Comparison of ENCODE assay signal across 9 mouse cellular contexts in genomic region chr9:15044391-15045083, GRCm38 (mm10). TPM values are rescaled to one million over a fixed set of nuclear protein-coding genes. Genes with fewer than 3 reads are reported as not detected.
DNase-seq lines count a peak whose midpoint lies in the region; ATAC-seq and TF ChIP-seq lines count a peak whose summit lies in the region.
"Had no signal": no experiment of that assay in that cellular context is flagged by ENCODE, and none has a peak within 500 bp of the region (broad histone marks: within the 10 kb centered on the region; RNA-seq: fewer than 3 reads in every experiment).

No protein-coding gene starts in this region.

- H3K4me2 ChIP-seq in midbrain, embryonic 15.5 days, result peak overlapping the region; percentile 57

- peak; percentile 57 for ATAC-seq in midbrain, embryonic 15.5 days (replicated peaks)

- peak overlapping the region; percentile 97 for H3K9ac ChIP-seq in midbrain, embryonic 15.5 days

- no peak for TF ChIP-seq POLR2A in testis, adult 2 months (IDR thresholded peaks at IDR 0.05; ENCODE audit: control insufficient read depth, low read depth, low read length)

- H3K36me3 ChIP-seq in testis, adult 2 months (ENCODE audit: control insufficient read depth, insufficient read depth, low read length), result no peaks in the 10 kb centered on the region
- no peaks in the 10 kb centered on the region; the same call in 1 of the 2 replicates for H3K36me3 ChIP-seq in midbrain, embryonic 15.5 days (replicated peaks)
- H3K36me3 ChIP-seq: G1E had no signal

- H3K9me3 ChIP-seq in midbrain, embryonic 15.5 days, result no peaks in the 10 kb centered on the region
- H3K9me3 ChIP-seq: G1E had no signal

- TF ChIP-seq CTCF in testis, adult 2 months (IDR thresholded peaks at IDR 0.05; ENCODE audit: control insufficient read depth, insufficient read depth, insufficient replicate concordance, low read depth, low read length), result no peak

- peak; percentile 12 for DNase-seq in gastrocnemius, adult 18-20 months (ENCODE audit: low spot score)
- no peak for DNase-seq in gastrocnemius, postnatal 36 days
- no peak for DNase-seq in testis, postnatal 10 days (ENCODE audit: low spot score)
- peak; percentile 30 for DNase-seq in hindlimb bud, embryonic 11.5 days (ENCODE audit: extremely low spot score, low read depth, low spot score)
- no peak for DNase-seq in urinary bladder, postnatal 14 days (ENCODE audit: low spot score)
- no peak for DNase-seq in gastrocnemius, postnatal 10 days

- no peak overlapping the region for H3K27ac ChIP-seq in testis, adult 2 months (ENCODE audit: control insufficient read depth, insufficient read depth, low read depth, low read length)
- H3K27ac ChIP-seq in midbrain, embryonic 15.5 days, result peak overlapping the region; percentile 97

- peaks cover 10% of the 10 kb centered on the region for H3K4me1 ChIP-seq in testis, adult 2 months (ENCODE audit: control insufficient read depth, insufficient read depth, low read length)
- peaks cover 41% of the 10 kb centered on the region for H3K4me1 ChIP-seq in midbrain, embryonic 15.5 days

- H3K27me3 ChIP-seq in testis, adult 2 months (ENCODE audit: control insufficient read depth, insufficient read depth, low read length), result no peaks in the 10 kb centered on the region
- H3K27me3 ChIP-seq in midbrain, embryonic 15.5 days (replicated peaks), result no peaks in the 10 kb centered on the region

- WGBS in midbrain, embryonic 15.5 days, result under 1% methylated on average over 28 of the region's 28 CpGs

- H3K4me3 ChIP-seq in testis, adult 2 months (ENCODE audit: control insufficient read depth, low read depth, low read length), result peak overlapping the region; percentile 73
- peak overlapping the region; percentile 94 for H3K4me3 ChIP-seq in midbrain, embryonic 15.5 days

- intact Hi-C loops in gastrocnemius, postnatal 36 days (cut with DNase I), result loop anchor here (5.0 kb wide), 1 partner anchor 63 kb away; no protein-coding TSS in a partner anchor

RNA-seq across cellular contexts. Expression of gene Panx1, which starts 0.7 kb away (rescaled TPM):
- total RNA-seq in gastrocnemius, adult 18-20 months (2021), result 10 to 100 TPM; 32.0 to 39.1 TPM
- 10 to 100 TPM; 31.2 to 39.3 TPM for total RNA-seq in gastrocnemius, postnatal 36 days (2021)
- 2.4 and 2.5 TPM in 2 replicates for polyA plus RNA-seq in testis, adult 2 months (2012; rRNA removed)
- 207 and 233 TPM in 2 replicates for polyA plus RNA-seq in midbrain, embryonic 15.5 days (2015; fragmentation: Nextera tagmentation; extraction: Ambion mirVana)
- total RNA-seq in gastrocnemius, postnatal 10 days (2021), result 10 to 100 TPM; 28.9 to 40.4 TPM
- polyA plus RNA-seq: G1E had no signal

Comparison
In these comparisons a context has a peak if more than half of its experiments do, and no peak if none do; other contexts are left out.
1. DNase-seq: peak in gastrocnemius, adult 18-20 months (single experiment) and hindlimb bud, embryonic 11.5 days (single experiment); none in gastrocnemius, postnatal 36 days (0 of 2), testis, postnatal 10 days (single experiment), urinary bladder, postnatal 14 days (single experiment) and gastrocnemius, postnatal 10 days (single experiment).